Comparison of ENCODE assay signal across 31 mouse cellular contexts in the genomic region with DNA sequence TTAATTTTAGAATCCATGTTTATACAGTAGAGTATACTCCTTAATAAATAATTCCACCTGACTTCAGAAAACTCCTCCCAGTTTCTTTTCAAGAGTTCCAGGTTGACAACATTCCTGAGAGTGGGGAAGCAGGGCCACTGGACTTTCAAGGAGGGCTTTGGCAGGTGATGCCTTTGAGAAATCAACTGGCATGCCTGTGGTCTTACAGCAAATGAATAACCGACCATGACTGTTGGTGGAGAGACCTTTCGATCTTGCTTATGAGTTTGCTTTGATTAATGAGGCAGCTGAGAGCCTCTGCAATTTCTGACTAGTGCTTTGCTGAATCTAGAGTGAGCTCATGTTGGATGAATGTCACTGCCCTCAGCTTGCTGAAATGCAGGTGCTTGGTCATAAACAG. TPM values are rescaled to one million over a fixed set of nuclear protein-coding genes. Genes with fewer than 3 reads are reported as not detected.
DNase-seq lines count a peak whose midpoint lies in the region; ATAC-seq and TF ChIP-seq lines count a peak whose summit lies in the region.
"Had no signal": no experiment of that assay in that cellular context is flagged by ENCODE, and none has a peak within 500 bp of the region (broad histone marks: within the 10 kb centered on the region; RNA-seq: fewer than 3 reads in every experiment).

No protein-coding gene starts in this region.

- H3K27ac ChIP-seq in lung, postnatal 0 days (ENCODE audit: low read length): no peak overlapping the region
- H3K27ac ChIP-seq: embryonic facial prominence, embryonic 10.5 days; embryonic facial prominence, embryonic 13.5 days; forebrain, embryonic 12.5 days; forebrain, embryonic 15.5 days; gastrocnemius, adult 2 months; hindbrain, embryonic 10.5 days; hindbrain, embryonic 13.5 days had no signal

- intact Hi-C loops in heart, postnatal 10 days (cut with DNase I): no loop called here

- no peaks in the 10 kb centered on the region for H3K9me3 ChIP-seq in lung, postnatal 0 days (ENCODE audit: low read length)
- H3K9me3 ChIP-seq: embryonic facial prominence, embryonic 10.5 days; embryonic facial prominence, embryonic 13.5 days; forebrain, embryonic 12.5 days; forebrain, embryonic 15.5 days; hindbrain, embryonic 10.5 days; hindbrain, embryonic 13.5 days had no signal

- peak; percentile 83 for ATAC-seq in lung, postnatal 0 days
- ATAC-seq in frontal cortex, adult (ENCODE audit: low TSS enrichment): no peak
- ATAC-seq: activated CD4-positive, CD25-positive, alpha-beta regulatory T cell, adult 4 months; forebrain, embryonic 15.5 days; hindbrain, embryonic 16.5 days had no signal

- 61% methylated on average over 2 of the region's 2 CpGs for WGBS in lung, postnatal 0 days

- DNase-seq in adrenal gland, adult 2 months: peak; percentile 23
- no peak for DNase-seq in adrenal gland, postnatal 14 days
- peak; percentile 67 for DNase-seq in lung, postnatal 0 days (ENCODE audit: low spot score)
- peak; percentile 54 for DNase-seq in lung, postnatal 25 days (ENCODE audit: low spot score)
- DNase-seq in liver: no peak
- no peak for DNase-seq in heart, postnatal 10 days
- DNase-seq in layer of hippocampus, adult 8-10 months (ENCODE audit: low spot score in 2 of 2): no peak
- DNase-seq: adrenal gland, postnatal 10 days; cerebellum, adult 11 months; cerebellum, adult 2 months; cerebellum, postnatal 10 days; cerebellum, postnatal 36 days; embryo, embryonic 11 days; gastrocnemius, adult 2 months; gastrocnemius, postnatal 14 days; heart, adult 11 months; heart, postnatal 36 days had no signal

- no peaks in the 10 kb centered on the region for H3K4me1 ChIP-seq in lung, postnatal 0 days (ENCODE audit: insufficient read depth, low read depth, low read length)
- H3K4me1 ChIP-seq: embryonic facial prominence, embryonic 10.5 days; embryonic facial prominence, embryonic 13.5 days; forebrain, embryonic 15.5 days had no signal

- H3K4me2 ChIP-seq in lung, postnatal 0 days (replicated peaks; ENCODE audit: low read depth, low read length): no peak overlapping the region
- H3K4me2 ChIP-seq: embryonic facial prominence, embryonic 13.5 days; forebrain, embryonic 12.5 days; forebrain, embryonic 15.5 days; heart, embryonic 11.5 days; hindbrain, embryonic 13.5 days had no signal

- 0 out of 2 replicates have a peak, but pooled peaks have one; percentile 16 for TF ChIP-seq EP300 in lung, postnatal 0 days (IDR thresholded peaks at IDR 0.05)

- no peak for TF ChIP-seq CTCF in lung, postnatal 0 days (IDR thresholded peaks at IDR 0.05)

- H3K36me3 ChIP-seq in lung, postnatal 0 days (ENCODE audit: insufficient read depth, low read length): no peaks in the 10 kb centered on the region
- H3K36me3 ChIP-seq: embryonic facial prominence, embryonic 10.5 days; embryonic facial prominence, embryonic 13.5 days; forebrain, embryonic 12.5 days; forebrain, embryonic 15.5 days; hindbrain, embryonic 10.5 days; hindbrain, embryonic 13.5 days had no signal

- no peak overlapping the region for H3K4me3 ChIP-seq in lung, postnatal 0 days (ENCODE audit: low read depth, low read length)
- H3K4me3 ChIP-seq: embryonic facial prominence, embryonic 10.5 days; embryonic facial prominence, embryonic 13.5 days; erythroblast, embryonic 14.5 days; forebrain, embryonic 12.5 days; forebrain, embryonic 15.5 days; gastrocnemius, adult 2 months; hindbrain, embryonic 10.5 days; hindbrain, embryonic 13.5 days had no signal

- no peak overlapping the region for H3K9ac ChIP-seq in lung, postnatal 0 days (replicated peaks; ENCODE audit: low read depth)
- H3K9ac ChIP-seq: embryonic facial prominence, embryonic 13.5 days; forebrain, embryonic 12.5 days; forebrain, embryonic 15.5 days; hindbrain, embryonic 13.5 days had no signal

- no peaks in the 10 kb centered on the region for H3K27me3 ChIP-seq in lung, postnatal 0 days (replicated peaks; ENCODE audit: insufficient read depth, low read length)
- H3K27me3 ChIP-seq: embryonic facial prominence, embryonic 13.5 days; forebrain, embryonic 15.5 days; hindbrain, embryonic 13.5 days had no signal

RNA-seq across cellular contexts. Expression of a gene that starts 4.9 kb away (rescaled TPM):
- total RNA-seq in adrenal gland, adult 2 months (2021): not detected
- polyA plus RNA-seq in adrenal gland, adult 2 months (2012; rRNA removed): not detected in 2 replicates
- total RNA-seq in adrenal gland, postnatal 14 days (2021): not detected in 2 replicates
- polyA plus RNA-seq in lung, postnatal 0 days (2015; fragmentation: Nextera tagmentation; extraction: Ambion mirVana): 0.04 TPM in 1 of 2 replicates, not detected in the other
- total RNA-seq in heart, postnatal 10 days (2021): under 1 TPM in 1 of 2 experiments, not detected in 1; 0.07 TPM
- total RNA-seq in layer of hippocampus, adult 8-10 months (2022): not detected
- total RNA-seq: ES-E14; heart, adult 8-10 months; heart, postnatal 36 days had no signal
- polyA plus RNA-seq: activated CD4-positive, CD25-positive, alpha-beta regulatory T cell, adult 4 months; cerebellum, adult 2 months; cortical plate, adult 2 months; embryonic facial prominence, embryonic 10.5 days; erythroblast, embryonic 14.5 days; forebrain, embryonic 12.5 days; heart, embryonic 11.5 days; hindbrain, embryonic 10.5 days; hindbrain, embryonic 13.5 days had no signal

RNA-seq across cellular contexts. Expression of a gene that starts 58.8 kb away (rescaled TPM):
- total RNA-seq in adrenal gland, adult 2 months (2021): 10 to 100 TPM; 22.3 to 32.6 TPM
- 9.1 and 16.4 TPM in 2 replicates for polyA plus RNA-seq in adrenal gland, adult 2 months (2012; rRNA removed)
- total RNA-seq in adrenal gland, postnatal 14 days (2021): 9.9 and 12.2 TPM in 2 replicates
- 6.7 and 7.7 TPM in 2 replicates for polyA plus RNA-seq in lung, postnatal 0 days (2015; fragmentation: Nextera tagmentation; extraction: Ambion mirVana)
- 10 to 100 TPM; 19.7 to 30.7 TPM for total RNA-seq in heart, postnatal 10 days (2021)
- total RNA-seq in layer of hippocampus, adult 8-10 months (2022): 10 to 100 TPM; 35.5 to 54.0 (median 41.9) TPM
- polyA plus RNA-seq: erythroblast, embryonic 14.5 days had no signal

Comparison
In these comparisons a context has a peak if more than half of its experiments do, and no peak if none do; other contexts are left out.
1. DNase-seq: peak in adrenal gland, adult 2 months (single experiment), lung, postnatal 0 days (single experiment) and lung, postnatal 25 days (single experiment); none in adrenal gland, postnatal 14 days (single experiment), liver (single experiment), heart, postnatal 10 days (0 of 2) and layer of hippocampus, adult 8-10 months (0 of 2).